Mouse (Mus musculus) thymus, postnatal 14 days (tissue): ENCODE data around the gene Smok3c.
"Not testable (repeated sequence)": the region's sequence is repeated elsewhere in the genome, so short reads cannot be mapped to it uniquely, and the experiment has no call there.

ENCODE experiments used
- DNase-seq: peaks from one replicate; pipeline ENCODE4 v3.0.0; 2021

The Smok3c gene

DNA sequence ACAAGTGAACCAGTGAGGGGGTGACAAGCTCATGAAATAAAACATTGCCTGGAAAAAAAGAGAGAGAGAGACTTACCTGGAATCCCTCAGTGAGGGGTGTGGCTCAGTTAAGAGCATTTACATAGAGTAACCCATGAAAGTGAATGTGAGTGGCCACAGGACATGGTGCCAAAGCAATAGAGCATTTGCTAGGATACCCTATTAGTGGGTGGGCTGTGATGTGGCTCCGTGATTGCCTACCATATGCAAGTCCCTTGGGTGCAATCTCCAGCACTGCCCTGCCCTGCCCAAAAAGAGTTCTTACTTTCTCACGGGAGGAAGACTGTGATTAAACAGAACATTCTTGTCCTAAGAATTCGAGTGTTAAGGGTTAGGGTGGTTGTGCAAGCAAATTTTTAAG lies 54.1 kb downstream of the Smok3c start:
- DNase-seq: no peak

DNA sequence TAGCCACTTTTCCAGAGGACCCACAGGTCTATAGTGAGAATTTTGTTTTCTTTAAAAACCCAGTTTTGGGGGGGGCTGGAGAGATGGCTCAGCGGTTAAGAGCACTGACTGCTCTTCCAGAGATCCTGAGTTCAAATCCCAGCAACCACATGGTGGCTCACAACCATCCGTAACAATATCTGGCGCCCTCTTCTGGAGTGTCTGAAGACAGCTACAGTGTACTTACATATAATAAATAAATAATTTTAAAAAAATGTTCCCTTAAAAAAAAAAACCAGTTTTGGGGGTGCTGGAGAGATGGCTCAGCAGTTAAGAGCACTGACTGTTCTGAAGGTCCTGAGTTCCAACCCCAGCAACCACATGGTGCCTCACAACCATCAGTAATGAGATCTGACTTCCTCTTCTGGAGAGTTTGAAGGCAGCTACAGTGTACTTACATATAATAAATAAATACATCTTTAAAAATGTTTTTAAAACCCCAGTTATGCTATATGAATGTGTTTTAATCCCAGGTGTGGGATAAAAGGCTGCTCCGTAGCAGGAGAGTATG lies 56.9 kb downstream of the Smok3c start:
- not testable (repeated sequence) for DNase-seq
